In the genomic region with DNA sequence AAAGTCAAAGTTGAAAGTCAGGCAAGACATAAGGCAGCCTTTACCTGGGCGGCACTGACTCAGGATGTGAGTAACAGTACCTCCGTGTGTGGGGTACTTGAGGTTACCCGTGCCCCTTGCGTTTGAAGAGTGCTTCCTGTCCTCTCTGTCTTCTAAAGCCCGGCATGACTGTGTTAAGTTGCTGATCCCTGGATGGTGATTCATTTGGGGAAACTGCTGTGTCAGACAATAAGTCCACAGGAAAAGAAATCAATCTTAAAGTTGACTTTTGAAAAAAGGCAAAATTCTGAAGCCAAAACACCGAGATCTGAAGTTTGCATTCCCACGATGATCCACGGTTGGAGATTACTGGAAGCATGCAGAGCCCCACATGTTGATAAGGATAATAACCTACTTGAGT, we compare ENCODE assay signal across 17 mouse cellular contexts.
"Had no signal": no experiment of that assay in that cellular context is flagged by ENCODE, and none has a peak within 500 bp of the region (broad histone marks: within the 10 kb centered on the region; RNA-seq: fewer than 3 reads in every experiment).

No protein-coding gene starts in this region.

- H3K9me3 ChIP-seq: midbrain, embryonic 10.5 days; midbrain, embryonic 12.5 days; neural tube, embryonic 13.5 days; neural tube, embryonic 15.5 days had no signal

- H3K36me3 ChIP-seq: midbrain, embryonic 10.5 days; midbrain, embryonic 12.5 days; neural tube, embryonic 13.5 days; neural tube, embryonic 15.5 days had no signal

- H3K9ac ChIP-seq: lung, embryonic 14.5 days; midbrain, embryonic 12.5 days; neural tube, embryonic 13.5 days; neural tube, embryonic 15.5 days had no signal

- ATAC-seq: midbrain, embryonic 16.5 days had no signal

- H3K27ac ChIP-seq: midbrain, embryonic 10.5 days; midbrain, embryonic 12.5 days; neural tube, embryonic 13.5 days; neural tube, embryonic 15.5 days had no signal

- H3K4me1 ChIP-seq: midbrain, embryonic 10.5 days; midbrain, embryonic 12.5 days; neural tube, embryonic 15.5 days had no signal

- H3K4me3 ChIP-seq: midbrain, embryonic 10.5 days; midbrain, embryonic 12.5 days; myocyte; neural tube, embryonic 13.5 days; neural tube, embryonic 15.5 days had no signal

- H3K4me2 ChIP-seq: lung, embryonic 14.5 days; midbrain, embryonic 12.5 days; neural tube, embryonic 13.5 days; neural tube, embryonic 15.5 days had no signal

- DNase-seq: lung, adult 18-20 months; lung, embryonic 14.5 days; lung, postnatal 10 days; lung, postnatal 4 days; midbrain, embryonic 14.5 days; retina, postnatal 1 day; right cerebral cortex, adult 18-20 months; right cerebral cortex, postnatal 14 days; thymus, adult 18-20 months; thymus, postnatal 14 days; thymus, postnatal 36 days had no signal

- H3K27me3 ChIP-seq: midbrain, embryonic 12.5 days; neural tube, embryonic 13.5 days; neural tube, embryonic 15.5 days had no signal
